Mouse (Mus musculus): ENCODE data around the gene Prph. TPM values are rescaled to one million over a fixed set of nuclear protein-coding genes. Genes with fewer than 3 reads are reported as not detected.
A peak's percentile ranks its signal among the peaks of the same experiment; 100 is the strongest.

Gene Prph
- polyA plus RNA-seq, 1 experiment = 11.5 TPM

- H3K9ac ChIP-seq (ENCODE audit: low read depth, poor library complexity, severe bottlenecking) = peak overlapping the region; percentile 45
- H3K9me3 ChIP-seq (replicated peaks; ENCODE audit: control insufficient read depth, insufficient read depth, low read length, poor library complexity, severe bottlenecking) = no peaks in the 10 kb centered on the region
- H3K4me3 ChIP-seq (ENCODE audit: low read depth, low read length) = peak overlapping the region; percentile 37
- H3K4me1 ChIP-seq (ENCODE audit: control insufficient read depth, insufficient read depth, low read length) = no peaks in the 10 kb centered on the region
- H3K27me3 ChIP-seq (ENCODE audit: control insufficient read depth, insufficient read depth, low read length, poor library complexity, severe bottlenecking) = no peaks in the 10 kb centered on the region
- no peaks in the 10 kb centered on the region for H3K36me3 ChIP-seq (ENCODE audit: control insufficient read depth, insufficient read depth, low read length, poor library complexity, severe bottlenecking)
- TF ChIP-seq POLR2A (IDR thresholded peaks at IDR 0.05; ENCODE audit: insufficient read depth, low read length) (no peak), CTCF (IDR thresholded peaks at IDR 0.05; ENCODE audit: low read depth, low read length) (no peak), EP300 (IDR thresholded peaks at IDR 0.05; ENCODE audit: insufficient read depth, low read depth, low read length) (no peak)
- H3K27ac ChIP-seq (ENCODE audit: insufficient read depth, low read length) = peak overlapping the region; percentile 45
Observed at GRCm38 (mm10) chr15:99017986-99018385, 37.0 kb upstream of the Prph start.

- H3K9ac ChIP-seq (ENCODE audit: low read depth, poor library complexity, severe bottlenecking) = peak overlapping the region; percentile 49
- peak overlapping the region; percentile 1 for H3K4me3 ChIP-seq (ENCODE audit: low read depth, low read length)
- no peaks in the 10 kb centered on the region for H3K9me3 ChIP-seq (replicated peaks; ENCODE audit: control insufficient read depth, insufficient read depth, low read length, poor library complexity, severe bottlenecking)
- no peaks in the 10 kb centered on the region for H3K36me3 ChIP-seq (ENCODE audit: control insufficient read depth, insufficient read depth, low read length, poor library complexity, severe bottlenecking)
- no peaks in the 10 kb centered on the region for H3K4me1 ChIP-seq (ENCODE audit: control insufficient read depth, insufficient read depth, low read length)
- peak overlapping the region; percentile 11; the same call in 1 of the 2 replicates for H3K27ac ChIP-seq (ENCODE audit: insufficient read depth, low read length)
- H3K27me3 ChIP-seq (ENCODE audit: control insufficient read depth, insufficient read depth, low read length, poor library complexity, severe bottlenecking) = no peaks in the 10 kb centered on the region
- TF ChIP-seq EP300 (IDR thresholded peaks at IDR 0.05; ENCODE audit: insufficient read depth, low read depth, low read length) (no peak), POLR2A (IDR thresholded peaks at IDR 0.05; ENCODE audit: insufficient read depth, low read length) (no peak), CTCF (IDR thresholded peaks at IDR 0.05; ENCODE audit: low read depth, low read length) (no peak)
Observed at GRCm38 (mm10) chr15:99018630-99019029, 36.3 kb upstream of the Prph start.

DNA sequence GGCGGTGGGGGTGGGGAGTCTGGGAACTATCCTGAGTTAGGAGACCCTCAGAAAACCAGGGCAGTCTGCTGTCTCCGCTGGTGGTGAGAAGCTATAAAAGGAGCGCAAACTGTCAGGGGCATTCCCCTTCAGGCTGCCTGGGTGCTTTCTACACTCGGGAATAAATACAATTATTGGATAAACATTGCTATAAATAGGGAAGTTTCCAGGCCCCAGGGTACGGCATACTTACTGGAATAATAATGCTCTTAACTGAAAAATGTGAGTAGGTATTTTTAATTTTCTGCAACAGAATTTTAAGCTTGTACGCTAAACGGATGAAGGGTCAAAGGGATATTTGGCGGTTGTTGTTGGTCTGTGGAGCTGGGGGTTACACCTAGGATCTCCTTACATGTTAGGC lies 35.5 kb upstream of the Prph start:
- TF ChIP-seq CTCF (IDR thresholded peaks at IDR 0.05; ENCODE audit: low read depth, low read length) (no peak), EP300 (IDR thresholded peaks at IDR 0.05; ENCODE audit: insufficient read depth, low read depth, low read length) (no peak), POLR2A (IDR thresholded peaks at IDR 0.05; ENCODE audit: insufficient read depth, low read length) (no peak)
- Histone ChIP-seq H3K36me3 (ENCODE audit: control insufficient read depth, insufficient read depth, low read length, poor library complexity, severe bottlenecking) (no peaks in the 10 kb centered on the region), H3K9me3 (replicated peaks; ENCODE audit: control insufficient read depth, insufficient read depth, low read length, poor library complexity, severe bottlenecking) (no peaks in the 10 kb centered on the region), H3K4me3 (ENCODE audit: low read depth, low read length) (peak overlapping the region; percentile 1; the same call in 1 of the 2 replicates), H3K27ac (ENCODE audit: insufficient read depth, low read length) (peak overlapping the region; percentile 11; the same call in 1 of the 2 replicates), H3K4me1 (ENCODE audit: control insufficient read depth, insufficient read depth, low read length) (no peaks in the 10 kb centered on the region), H3K9ac (ENCODE audit: low read depth, poor library complexity, severe bottlenecking) (peak overlapping the region; percentile 49), H3K27me3 (ENCODE audit: control insufficient read depth, insufficient read depth, low read length, poor library complexity, severe bottlenecking) (no peaks in the 10 kb centered on the region)

GRCm38 (mm10) chr15:99020171-99020570 lies 34.8 kb upstream of the Prph start:
- TF ChIP-seq EP300 (IDR thresholded peaks at IDR 0.05; ENCODE audit: insufficient read depth, low read depth, low read length) = no peak
- no peak for TF ChIP-seq CTCF (IDR thresholded peaks at IDR 0.05; ENCODE audit: low read depth, low read length)
- no peak for TF ChIP-seq POLR2A (IDR thresholded peaks at IDR 0.05; ENCODE audit: insufficient read depth, low read length)
- H3K36me3 ChIP-seq (ENCODE audit: control insufficient read depth, insufficient read depth, low read length, poor library complexity, severe bottlenecking) = no peaks in the 10 kb centered on the region
- no peaks in the 10 kb centered on the region for H3K9me3 ChIP-seq (replicated peaks; ENCODE audit: control insufficient read depth, insufficient read depth, low read length, poor library complexity, severe bottlenecking)
- H3K4me1 ChIP-seq (ENCODE audit: control insufficient read depth, insufficient read depth, low read length) = no peaks in the 10 kb centered on the region
- no peak overlapping the region for H3K9ac ChIP-seq (ENCODE audit: low read depth, poor library complexity, severe bottlenecking)
- no peaks in the 10 kb centered on the region for H3K27me3 ChIP-seq (ENCODE audit: control insufficient read depth, insufficient read depth, low read length, poor library complexity, severe bottlenecking)
- H3K4me3 ChIP-seq (ENCODE audit: low read depth, low read length) = no peak overlapping the region
- no peak overlapping the region for H3K27ac ChIP-seq (ENCODE audit: insufficient read depth, low read length)

DNA sequence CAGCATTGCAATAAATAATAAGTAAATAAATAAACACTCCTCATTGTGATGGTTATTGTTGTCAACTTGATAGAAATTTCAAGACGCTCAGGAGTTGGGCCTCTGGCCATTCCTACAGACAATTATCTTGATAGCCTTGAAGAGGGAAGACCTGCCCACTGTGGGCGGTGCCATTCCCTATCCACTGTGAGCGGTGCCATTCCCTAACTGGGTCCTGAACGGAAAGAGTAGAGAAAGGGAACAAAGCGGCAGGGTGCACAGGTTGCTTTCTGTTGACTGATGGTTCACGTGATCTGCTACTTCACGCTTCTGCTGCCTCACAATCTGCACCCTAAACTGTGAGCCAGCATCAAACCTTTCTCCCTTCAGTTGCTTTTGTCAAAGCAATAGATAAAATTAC lies 33.7 kb upstream of the Prph start:
- no peak overlapping the region for H3K9ac ChIP-seq (ENCODE audit: low read depth, poor library complexity, severe bottlenecking)
- no peaks in the 10 kb centered on the region for H3K36me3 ChIP-seq (ENCODE audit: control insufficient read depth, insufficient read depth, low read length, poor library complexity, severe bottlenecking)
- H3K9me3 ChIP-seq (replicated peaks; ENCODE audit: control insufficient read depth, insufficient read depth, low read length, poor library complexity, severe bottlenecking) = no peaks in the 10 kb centered on the region
- no peak overlapping the region for H3K27ac ChIP-seq (ENCODE audit: insufficient read depth, low read length)
- H3K4me1 ChIP-seq (ENCODE audit: control insufficient read depth, insufficient read depth, low read length) = no peaks in the 10 kb centered on the region
- no peak for TF ChIP-seq EP300 (IDR thresholded peaks at IDR 0.05; ENCODE audit: insufficient read depth, low read depth, low read length)
- TF ChIP-seq CTCF (IDR thresholded peaks at IDR 0.05; ENCODE audit: low read depth, low read length) = no peak
- no peak for TF ChIP-seq POLR2A (IDR thresholded peaks at IDR 0.05; ENCODE audit: insufficient read depth, low read length)
- no peak overlapping the region for H3K4me3 ChIP-seq (ENCODE audit: low read depth, low read length)
- H3K27me3 ChIP-seq (ENCODE audit: control insufficient read depth, insufficient read depth, low read length, poor library complexity, severe bottlenecking) = no peaks in the 10 kb centered on the region

GRCm38 (mm10) chr15:99024668-99025314 lies 30.2 kb upstream of the Prph start:
- Histone ChIP-seq H3K27me3 (ENCODE audit: control insufficient read depth, insufficient read depth, low read length, poor library complexity, severe bottlenecking) (no peaks in the 10 kb centered on the region), H3K9me3 (replicated peaks; ENCODE audit: control insufficient read depth, insufficient read depth, low read length, poor library complexity, severe bottlenecking) (no peaks in the 10 kb centered on the region), H3K4me1 (ENCODE audit: control insufficient read depth, insufficient read depth, low read length) (no peaks in the 10 kb centered on the region), H3K9ac (ENCODE audit: low read depth, poor library complexity, severe bottlenecking) (no peak overlapping the region), H3K36me3 (ENCODE audit: control insufficient read depth, insufficient read depth, low read length, poor library complexity, severe bottlenecking) (no peaks in the 10 kb centered on the region), H3K27ac (ENCODE audit: insufficient read depth, low read length) (no peak overlapping the region), H3K4me3 (ENCODE audit: low read depth, low read length) (no peak overlapping the region)
- TF ChIP-seq POLR2A (IDR thresholded peaks at IDR 0.05; ENCODE audit: insufficient read depth, low read length) (no peak), EP300 (IDR thresholded peaks at IDR 0.05; ENCODE audit: insufficient read depth, low read depth, low read length) (no peak), CTCF (IDR thresholded peaks at IDR 0.05; ENCODE audit: low read depth, low read length) (peak; percentile 29)
